Mouse (Mus musculus) kidney, adult 9 months (tissue): Measurements from ENCODE around the gene Sag.

Experiments
- DNase-seq: peaks from one replicate; pipeline ENCODE4 v3.0.0; 2022

The Sag gene

GRCm38 (mm10) chr1:87855522-87855921 lies 52.0 kb downstream of the Sag start:
- no peak for DNase-seq

DNA sequence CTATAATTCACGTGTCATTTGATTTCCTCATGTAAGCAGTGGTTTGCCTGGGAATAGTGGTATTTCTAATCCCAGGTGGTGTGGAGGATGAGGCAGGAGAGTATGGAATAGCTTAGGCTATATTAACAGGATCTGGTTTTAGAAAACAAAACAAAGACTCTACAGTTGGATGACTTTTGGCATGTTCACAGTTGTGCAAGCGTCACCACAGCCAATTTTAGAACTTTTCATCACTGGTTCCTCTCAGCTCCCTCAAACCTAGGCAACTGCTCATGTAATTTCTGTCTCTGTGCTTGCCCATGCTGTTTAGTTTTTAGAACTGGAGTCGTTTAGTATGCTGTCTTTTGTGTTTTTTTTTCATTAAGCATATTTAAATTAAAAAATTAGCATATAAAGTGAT lies 53.3 kb downstream of the Sag start:
- DNase-seq, result no peak

DNA sequence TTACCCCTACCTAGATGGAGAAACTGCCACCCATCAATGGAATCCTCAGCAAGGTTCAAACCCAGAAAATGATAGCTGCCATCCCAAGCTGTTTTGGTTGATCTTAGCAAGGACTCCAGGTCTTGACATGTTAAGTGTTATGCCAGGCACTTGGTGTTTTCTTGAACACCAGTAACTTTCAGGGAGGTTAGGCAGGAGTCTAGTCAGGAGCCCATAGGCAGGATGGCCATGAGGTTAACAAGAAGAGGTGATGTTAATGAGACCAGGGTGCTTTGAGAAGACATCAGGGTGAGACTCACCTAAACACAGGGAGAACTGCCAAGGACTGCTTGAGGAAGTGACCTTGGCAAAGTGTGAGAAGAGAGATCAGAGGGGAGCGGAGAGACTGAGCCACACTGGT lies 54.6 kb downstream of the Sag start:
- no peak for DNase-seq

DNA sequence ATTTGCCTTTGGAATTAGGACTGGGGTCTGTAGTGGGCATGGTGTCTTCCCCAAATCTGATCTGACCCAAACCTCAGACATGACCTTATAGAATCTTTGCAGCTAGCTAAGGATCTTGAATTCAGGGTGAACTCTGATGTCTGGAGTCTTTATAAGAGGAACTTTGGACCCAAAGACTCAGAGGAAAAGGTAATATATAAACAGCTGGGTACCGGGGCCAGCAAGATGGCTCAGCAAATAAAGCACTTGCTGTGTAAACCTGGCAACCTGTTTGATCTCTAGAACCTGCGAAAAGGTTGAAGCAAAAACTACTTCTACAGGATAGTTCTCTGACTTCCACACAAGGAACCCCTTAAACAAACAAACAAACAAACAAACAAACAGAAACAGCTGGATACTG lies 55.0 kb downstream of the Sag start:
- DNase-seq, result peak; percentile 81

GRCm38 (mm10) chr1:87863602-87864001 lies 60.1 kb downstream of the Sag start:
- DNase-seq, result no peak

DNA sequence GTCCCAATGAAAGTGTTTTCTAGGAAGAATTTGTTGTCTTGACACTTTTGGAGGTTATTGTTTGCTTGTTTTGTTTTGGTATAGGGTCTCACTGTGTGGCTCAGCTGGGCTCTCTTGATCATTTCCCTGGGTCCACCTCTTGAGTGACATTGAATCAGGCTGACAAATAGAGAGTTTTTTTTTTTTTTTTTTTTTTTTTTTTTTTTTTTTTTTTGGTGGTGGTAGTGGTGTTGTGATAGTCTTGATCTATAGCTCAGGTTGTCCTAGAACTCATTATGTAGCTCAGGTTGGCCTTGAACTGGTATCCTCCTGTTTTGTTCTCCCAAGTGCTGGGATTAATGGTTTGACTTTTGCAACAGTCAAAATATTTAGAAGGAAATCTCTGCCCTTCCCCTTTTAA lies 61.4 kb downstream of the Sag start:
- DNase-seq, result no peak

DNA sequence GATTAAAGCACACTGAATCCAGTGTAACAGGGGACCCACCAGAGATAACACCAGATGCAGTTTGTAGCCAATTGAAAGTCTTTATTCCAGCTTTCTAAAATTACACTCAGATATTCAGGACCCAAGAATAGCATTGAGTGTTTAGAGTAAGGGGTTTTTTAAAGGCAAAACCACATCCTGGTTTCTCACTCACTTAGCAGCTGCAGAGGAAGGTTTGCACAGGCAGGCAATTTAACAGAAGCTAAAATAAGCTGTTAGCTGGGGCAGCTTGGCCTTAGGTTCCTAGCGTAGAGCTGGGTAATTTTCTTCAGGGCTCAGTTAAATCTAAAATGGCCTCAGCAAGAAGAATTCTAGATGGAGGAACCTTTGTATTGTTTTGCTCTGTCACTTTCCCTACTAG lies 63.2 kb downstream of the Sag start:
- DNase-seq, result no peak

GRCm38 (mm10) chr1:87871546-87871945 lies 68.1 kb downstream of the Sag start:
- DNase-seq, result no peak

- DNase-seq, result no peak
These were observed 69.6 kb downstream of the Sag start for GRCm38 (mm10) chr1:87873081-87873480.

DNA sequence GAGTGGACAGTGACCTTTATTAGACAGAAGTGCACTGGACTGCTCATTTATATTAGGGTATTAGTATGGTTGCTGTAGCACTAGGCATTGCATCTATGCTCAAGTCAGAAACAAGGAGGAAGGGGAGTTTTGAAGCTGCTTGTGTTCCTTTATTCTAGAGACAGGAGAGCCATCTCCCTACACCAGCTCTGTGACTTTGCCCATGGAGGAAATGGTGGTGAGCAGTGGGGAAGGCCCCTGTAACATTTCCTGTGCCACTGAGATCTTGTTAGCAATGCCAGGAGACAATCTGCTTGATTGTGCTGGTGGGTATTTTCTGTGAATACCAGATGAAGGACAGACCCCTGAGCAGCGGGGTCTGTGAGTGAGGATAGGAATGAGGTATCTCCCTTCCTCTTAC lies 72.6 kb downstream of the Sag start:
- DNase-seq, result no peak

DNA sequence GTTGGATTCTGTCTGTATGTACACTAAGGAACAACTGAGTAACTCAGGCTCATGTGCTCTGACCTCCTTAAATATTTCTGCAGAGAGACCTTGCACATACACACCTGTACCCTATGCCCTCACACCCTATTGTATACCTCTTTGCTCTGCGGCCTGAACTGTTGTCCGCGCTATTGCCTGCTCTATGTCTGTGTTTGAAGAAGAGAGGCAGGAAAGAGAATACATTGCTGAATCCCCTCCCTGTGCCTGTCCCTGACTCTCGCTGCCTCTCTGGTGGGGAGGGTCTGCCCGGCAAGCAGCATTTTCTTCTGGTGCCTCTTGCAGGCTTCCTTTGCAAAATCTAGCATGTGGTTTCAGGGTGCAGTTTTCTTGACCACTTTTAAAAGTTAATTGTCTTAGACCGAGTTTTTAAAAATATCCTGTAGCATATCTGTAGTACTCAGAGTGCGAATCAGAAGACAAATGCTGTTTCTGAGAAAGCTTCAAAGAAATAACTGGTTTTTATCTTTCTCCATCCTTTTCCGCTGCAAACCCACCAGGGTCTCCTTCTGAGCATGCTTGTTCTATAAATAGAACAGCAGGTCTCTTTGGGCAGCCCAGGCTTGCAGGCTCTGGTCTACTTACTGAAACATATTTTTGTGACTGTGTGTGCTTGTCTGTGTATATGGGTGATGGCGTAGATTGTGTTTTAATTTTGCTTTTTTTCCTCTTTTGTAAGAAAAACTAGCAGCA lies 74.2 kb downstream of the Sag start:
- DNase-seq, result no peak

GRCm38 (mm10) chr1:87879034-87879433 lies 75.6 kb downstream of the Sag start:
- no peak for DNase-seq

DNA sequence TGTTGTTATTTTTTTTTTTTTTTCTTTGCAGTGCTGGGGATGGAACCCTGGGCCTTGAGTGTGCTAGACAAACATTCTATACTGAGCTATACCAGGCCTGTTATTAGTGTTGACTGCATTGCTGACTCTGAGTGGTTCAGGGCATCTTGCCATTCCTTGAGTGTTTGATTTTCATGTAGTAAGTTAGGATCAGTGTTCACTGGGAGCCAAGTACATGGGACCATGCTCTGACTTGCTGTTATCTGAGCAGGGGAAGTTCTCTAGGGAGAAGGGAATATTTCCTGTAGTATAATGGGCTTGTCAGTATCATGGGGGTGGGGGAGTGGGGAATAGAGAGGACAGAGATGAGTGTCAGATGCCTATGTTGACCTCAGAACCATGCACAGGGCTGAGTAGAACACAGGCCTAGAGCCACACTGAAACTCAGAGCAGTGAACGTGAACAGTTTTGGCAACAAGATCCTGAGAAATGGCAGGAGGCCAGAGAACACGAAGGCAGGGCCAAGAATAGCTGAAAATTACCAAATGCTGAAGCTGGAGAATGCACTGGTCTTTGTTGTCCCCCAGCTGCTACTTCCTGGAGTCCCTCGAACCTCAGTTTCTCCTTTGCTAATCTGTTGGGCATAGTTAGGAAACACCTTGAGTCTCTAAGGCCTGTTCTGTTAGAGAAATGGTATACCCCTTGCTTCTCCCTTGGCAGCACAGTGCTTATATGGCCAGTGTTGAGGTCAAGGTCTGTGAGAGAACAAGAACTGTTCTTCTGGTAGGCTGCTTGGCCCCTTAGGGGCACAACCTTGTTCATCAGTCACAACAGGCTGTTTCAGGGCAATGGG lies 76.2 kb downstream of the Sag start:
- peak; percentile 96 for DNase-seq

GRCm38 (mm10) chr1:87880326-87880627 lies 76.8 kb downstream of the Sag start:
- DNase-seq, result no peak

GRCm38 (mm10) chr1:87880856-87881255 lies 77.4 kb downstream of the Sag start:
- DNase-seq, result peak; percentile 37

DNA sequence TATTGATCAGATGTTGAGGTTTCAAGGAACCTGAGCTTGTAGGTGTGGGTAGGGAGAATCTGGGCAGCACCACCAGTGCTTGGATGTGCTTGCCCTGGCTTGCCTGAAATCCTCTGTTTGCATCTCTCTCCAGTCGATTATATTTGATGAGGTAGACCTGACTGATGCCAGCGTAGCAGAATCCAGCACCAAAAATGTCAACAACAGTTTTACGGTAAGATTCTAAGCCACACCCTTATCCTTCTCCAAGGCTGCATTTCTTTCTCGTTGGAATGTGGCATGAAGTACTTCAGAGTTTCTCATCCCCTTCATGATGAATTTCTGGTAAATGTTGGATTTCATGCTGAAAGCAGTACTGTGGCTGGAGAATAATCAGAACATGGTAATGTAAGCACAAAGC lies 78.2 kb downstream of the Sag start:
- DNase-seq, result no peak

- DNase-seq, result no peak
These were observed 79.1 kb downstream of the Sag start for GRCm38 (mm10) chr1:87882554-87882953.

GRCm38 (mm10) chr1:87890960-87891359 lies 87.5 kb downstream of the Sag start:
- no peak for DNase-seq

DNA sequence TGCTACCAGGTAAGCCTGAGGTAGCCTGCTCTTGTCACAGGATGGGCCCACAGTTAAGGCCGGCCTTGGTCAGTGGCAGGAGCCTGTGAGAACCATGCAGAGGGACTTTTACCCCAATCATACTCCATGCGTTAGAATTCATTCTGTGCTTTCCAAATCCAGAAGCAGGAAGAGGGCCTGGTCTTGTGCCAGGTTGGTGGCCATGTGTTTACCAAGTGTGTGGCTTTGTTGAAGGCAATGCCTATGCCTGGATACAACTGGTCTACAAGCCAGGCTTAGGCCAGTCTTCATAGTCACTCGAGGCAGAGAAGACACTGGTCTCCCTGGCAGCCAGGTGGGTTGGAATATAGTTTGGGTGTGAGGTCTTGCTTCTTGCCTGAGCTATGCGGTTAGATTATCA lies 88.2 kb downstream of the Sag start:
- peak; percentile 46 for DNase-seq

DNA sequence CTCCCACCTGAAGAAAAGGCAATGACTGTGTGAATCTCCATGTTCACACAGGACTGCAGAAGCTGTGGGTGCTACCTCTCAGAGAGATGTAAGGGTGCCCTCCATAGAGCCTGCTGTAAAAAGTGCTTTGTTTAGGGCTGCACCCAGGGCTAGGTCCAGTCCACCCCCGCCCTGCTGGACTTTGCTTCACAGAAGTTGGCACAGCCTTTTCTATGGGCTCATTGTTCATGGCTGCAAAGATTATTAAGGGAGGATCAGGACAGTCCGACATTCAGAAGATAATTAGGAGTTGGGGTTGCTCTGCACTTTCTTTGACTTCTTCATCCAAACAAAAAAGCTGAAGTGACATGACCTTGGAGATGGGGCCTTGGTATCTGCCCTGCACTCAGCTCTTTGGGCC lies 89.0 kb downstream of the Sag start:
- DNase-seq, result peak; percentile 84

- DNase-seq, result no peak
These were observed 89.9 kb downstream of the Sag start for GRCm38 (mm10) chr1:87893414-87893813.
